Mouse (Mus musculus) CH12.LX (cell line): ENCODE results near the gene Zfp74. TPM values are rescaled to one million over a fixed set of nuclear protein-coding genes. Genes with fewer than 3 reads are reported as not detected.

Experiments used
- DNase-seq: peaks from one replicate; pipeline ENCODE4 v3.0.0-alpha.2; 2013; ENCODE audit errors: extremely low read depth
- H3K27ac ChIP-seq: 2 replicates; pipeline ENCODE4 v1.5.1; 2012; ENCODE audit warnings: low read depth, mild to moderate bottlenecking, control low read depth, moderate library complexity; ENCODE audit not compliant: insufficient read depth
- H3K27me3 ChIP-seq: replicated peaks from 2 replicates; pipeline ENCODE3; 2012; ENCODE audit warnings: inconsistent platforms
- H3K36me3 ChIP-seq, 2 experiments: replicated peaks in 1 of 2; 2 replicates each; pipeline versions ENCODE3 to v1.6.1; 2012; ENCODE audit warnings: inconsistent platforms in 1 of 2, low read length in 1 of 2, mild to moderate bottlenecking in 1 of 2, mixed read lengths in 1 of 2, moderate library complexity in 1 of 2; ENCODE audit not compliant: control insufficient read depth in 1 of 2, insufficient read depth in 1 of 2
- H3K4me1 ChIP-seq, 2 experiments: 2 replicates each; pipeline ENCODE4 v1.6.1; 2012; ENCODE audit warnings: inconsistent platforms in 1 of 2, moderate library complexity in 1 of 2; ENCODE audit not compliant: insufficient read depth in 2 of 2, control insufficient read depth in 1 of 2
- H3K4me2 ChIP-seq: 2 replicates; pipeline ENCODE4 v1.6.1; 2012; ENCODE audit warnings: low read depth, mild to moderate bottlenecking, control low read depth; ENCODE audit not compliant: poor library complexity, insufficient read depth, severe bottlenecking
- H3K4me3 ChIP-seq, 3 experiments: fragments of 150-350 bp in 1 of 3; sonication (generic) in 1 of 3; replicated peaks in 1 of 3; 2 replicates each; pipeline versions ENCODE3 to v1.5.1; 2011 to 2012; ENCODE audit warnings: low read depth in 2 of 3, low read length in 2 of 3, mild to moderate bottlenecking in 2 of 3, moderate library complexity in 2 of 3, control low read depth in 1 of 3, improper control_type of control experiment in 1 of 3, inconsistent platforms in 1 of 3, mixed read lengths in 1 of 3; ENCODE audit not compliant: poor library complexity in 1 of 3
- H3K79me2 ChIP-seq: replicated peaks from 2 replicates; pipeline ENCODE4 v1.6.1; 2012; ENCODE audit warnings: mild to moderate bottlenecking, moderate library complexity; ENCODE audit not compliant: control insufficient read depth, poor library complexity, insufficient read depth, severe bottlenecking; ENCODE audit errors: extremely low read depth
- H3K9ac ChIP-seq: 2 replicates; pipeline ENCODE4 v1.6.1; 2012; ENCODE audit warnings: low read depth, mild to moderate bottlenecking, control low read depth, moderate library complexity; ENCODE audit not compliant: insufficient read depth
- H3K9me3 ChIP-seq: replicated peaks from 2 replicates; pipeline ENCODE3; 2012; ENCODE audit warnings: low read length, inconsistent platforms, mixed read lengths
- BHLHE40 ChIP-seq: IDR thresholded peaks from 2 replicates; pipeline ENCODE4 v1.6.1; 2011; ENCODE audit warnings: mild to moderate bottlenecking, low read depth, low read length, improper control_type of control experiment
- CHD2 ChIP-seq: IDR thresholded peaks from 2 replicates; pipeline ENCODE4 v1.6.1; 2011; ENCODE audit warnings: low read length, improper control_type of control experiment
- EP300 ChIP-seq: IDR thresholded peaks from 2 replicates; pipeline ENCODE4 v1.6.1; 2011; ENCODE audit warnings: low read length, improper control_type of control experiment
- ETS1 ChIP-seq: conservative IDR thresholded peaks from 2 replicates; pipeline ENCODE4 v1.6.1; 2012; ENCODE audit warnings: low read depth, mild to moderate bottlenecking, inconsistent platforms, low read length, improper control_type of control experiment, moderate library complexity
- GABPA ChIP-seq: IDR thresholded peaks from 2 replicates; pipeline ENCODE4 v1.6.1; 2012; ENCODE audit warnings: low read depth, low read length, improper control_type of control experiment, inconsistent platforms; ENCODE audit not compliant: insufficient replicate concordance
- IRF4 ChIP-seq: IDR thresholded peaks from 2 replicates; pipeline ENCODE4 v1.6.1; 2014; ENCODE audit warnings: low read depth, mild to moderate bottlenecking, inconsistent platforms, low read length, improper control_type of control experiment
- JUND ChIP-seq: conservative IDR thresholded peaks from 2 replicates; pipeline ENCODE4 v1.6.1; 2011; ENCODE audit warnings: low read depth, low read length, improper control_type of control experiment
- MAFK ChIP-seq: IDR thresholded peaks from 2 replicates; pipeline ENCODE4 v1.6.1; 2011; ENCODE audit warnings: low read length, improper control_type of control experiment; ENCODE audit not compliant: insufficient replicate concordance
- MAZ ChIP-seq: IDR thresholded peaks from 2 replicates; pipeline ENCODE4 v1.6.1; 2012; ENCODE audit warnings: low read depth, mild to moderate bottlenecking, inconsistent platforms, low read length, improper control_type of control experiment, moderate library complexity
- MXI1 ChIP-seq: IDR thresholded peaks from 2 replicates; pipeline ENCODE4 v1.6.1; 2011; ENCODE audit warnings: mild to moderate bottlenecking, low read depth, low read length, improper control_type of control experiment
- NELFE ChIP-seq: IDR thresholded peaks from 2 replicates; pipeline ENCODE4 v1.6.1; 2011; ENCODE audit warnings: low read depth, low read length, improper control_type of control experiment
- NRF1 ChIP-seq: IDR thresholded peaks from 2 replicates; pipeline ENCODE4 v1.6.1; 2014; ENCODE audit warnings: low read depth, mild to moderate bottlenecking, inconsistent platforms, low read length, improper control_type of control experiment, moderate library complexity
- PAX5 ChIP-seq: IDR thresholded peaks from 2 replicates; pipeline ENCODE4 v1.6.1; 2012; ENCODE audit warnings: low read length, inconsistent platforms, mixed read lengths
- POLR2A ChIP-seq: IDR thresholded peaks from 2 replicates; pipeline ENCODE4 v1.6.1; 2011; ENCODE audit warnings: low read depth, mild to moderate bottlenecking, improper control_type of control experiment, low read length
- RCOR1 ChIP-seq: conservative IDR thresholded peaks from 2 replicates; pipeline ENCODE4 v1.6.1; 2012; ENCODE audit warnings: low read depth, mild to moderate bottlenecking, inconsistent platforms, low read length, improper control_type of control experiment
- SIN3A ChIP-seq: IDR thresholded peaks from 2 replicates; pipeline ENCODE4 v1.6.1; 2012; ENCODE audit warnings: low read length, improper control_type of control experiment, inconsistent platforms
- SMC3 ChIP-seq: IDR thresholded peaks from 2 replicates; pipeline ENCODE4 v1.6.1; 2011; ENCODE audit warnings: low read depth, low read length, improper control_type of control experiment
- TBP ChIP-seq: conservative IDR thresholded peaks from 2 replicates; pipeline ENCODE4 v1.6.1; 2011; ENCODE audit warnings: low read depth, low read length, improper control_type of control experiment
- TCF12 ChIP-seq: IDR thresholded peaks from 2 replicates; pipeline ENCODE4 v1.6.1; 2014; ENCODE audit warnings: low read depth, mild to moderate bottlenecking, inconsistent platforms, low read length, improper control_type of control experiment
- USF1 ChIP-seq: IDR thresholded peaks from 2 replicates; pipeline ENCODE4 v1.6.1; 2014; ENCODE audit warnings: low read depth, mild to moderate bottlenecking, inconsistent platforms, low read length, improper control_type of control experiment
- ZMIZ1 ChIP-seq: IDR thresholded peaks from 2 replicates; pipeline ENCODE4 v1.6.1; 2012; ENCODE audit warnings: low read depth, mild to moderate bottlenecking, inconsistent platforms, low read length, improper control_type of control experiment
- ZNF384 ChIP-seq: IDR thresholded peaks from 2 replicates; pipeline ENCODE4 v1.6.1; 2012; ENCODE audit warnings: low read depth, low read length, improper control_type of control experiment, inconsistent platforms
- dilution Hi-C: fragments of 300-500 bp; cut with MboI; formaldehyde crosslinking; loops from 2 replicates; pipeline ENCODE4 v1.14.3; 2020; ENCODE audit warnings: low sequenced_read_pairs; ENCODE audit not compliant: extremely low pct_unique_long_range_greater_than_20kb, extremely low pct_ligation_motif_present
- in situ Hi-C: fragments of 300-500 bp; cut with MboI; formaldehyde crosslinking; loops from 3 replicates; pipeline ENCODE4 v1.14.3; 2019; ENCODE audit warnings: low sequenced_read_pairs, low pct_ligation_motif_present, low pct_unique_long_range_greater_than_20kb, mixed read lengths
- polyA plus RNA-seq: library from polyadenylated mRNA; unstranded; fragments of >175 nt; gene quantifications from 2 replicates; pipeline ENCODE4 v1.2.1, GENCODE M21; 2012; ENCODE audit warnings: low read depth; ENCODE audit not compliant: insufficient read length
- total RNA-seq, 2 experiments: library from RNA; depleted of rRNA; stranded (reverse); fragments of 300-350 nt in 1 of 2; fragments of >200 nt in 1 of 2; gene quantifications; 2 replicates each; pipeline ENCODE4 v1.2.3; 2012 to 2014

Zfp74 gene
- total and polyA plus RNA-seq, 3 experiments, result 3.8 to 6.7 (median 4.7) TPM

DNA sequence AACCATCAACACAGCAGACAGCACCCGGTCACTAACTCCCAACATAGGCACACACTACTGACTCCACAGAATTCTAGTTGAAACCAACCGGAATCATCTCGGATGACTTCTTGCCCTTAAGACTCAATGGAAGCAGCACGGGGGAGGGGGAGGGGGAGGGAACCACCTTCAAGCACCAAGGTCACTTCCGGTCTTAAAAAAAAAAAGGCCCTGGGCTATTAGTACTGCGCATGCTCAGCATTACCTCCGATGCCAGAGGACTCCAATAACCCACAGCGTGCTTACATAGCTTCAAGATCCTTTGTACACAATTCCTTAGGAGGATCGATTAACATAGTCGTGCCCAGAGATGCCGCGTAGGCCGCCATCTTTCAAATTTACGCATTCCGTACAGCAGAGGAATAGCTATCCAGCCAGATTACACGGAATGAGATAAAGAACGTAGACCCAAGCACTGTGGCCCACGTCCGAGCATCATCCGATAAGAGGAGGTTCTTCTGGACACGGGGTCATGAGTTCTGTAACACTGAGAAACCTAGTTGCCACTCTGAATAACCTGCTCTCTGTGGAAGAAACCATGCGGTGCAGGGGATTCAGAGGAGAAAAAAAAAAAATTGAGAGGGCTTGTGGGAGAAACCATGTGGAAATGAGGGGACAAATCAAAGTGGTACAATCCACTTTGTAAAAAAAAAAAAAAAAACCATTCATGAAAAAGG lies 47.8 kb downstream of the Zfp74 start, which contains the start of gene Zfp27 (continued):
- TF ChIP-seq RCOR1 (no peak), SIN3A (peak; percentile 94), EP300 (no peak), POLR2A (peak; percentile 93), BHLHE40 (peak; percentile 52), ZNF384 (peak; percentile 96), MAFK (0 out of 2 replicates have a peak, but pooled peaks have one; percentile 5), TBP (peak; percentile 92), USF1 (no peak), NRF1 (peak; percentile 93), MXI1 (peak; percentile 58), CHD2 (peak; percentile 92), PAX5 (no peak), ZMIZ1 (peak; percentile 81), IRF4 (peak; percentile 3; the same call in 1 of the 2 replicates), ETS1 (no peak; the same call in none of the 2 replicates), GABPA (no peak), NELFE (peak; percentile 95), JUND (no peak; the same call in 1 of the 2 replicates)

DNA sequence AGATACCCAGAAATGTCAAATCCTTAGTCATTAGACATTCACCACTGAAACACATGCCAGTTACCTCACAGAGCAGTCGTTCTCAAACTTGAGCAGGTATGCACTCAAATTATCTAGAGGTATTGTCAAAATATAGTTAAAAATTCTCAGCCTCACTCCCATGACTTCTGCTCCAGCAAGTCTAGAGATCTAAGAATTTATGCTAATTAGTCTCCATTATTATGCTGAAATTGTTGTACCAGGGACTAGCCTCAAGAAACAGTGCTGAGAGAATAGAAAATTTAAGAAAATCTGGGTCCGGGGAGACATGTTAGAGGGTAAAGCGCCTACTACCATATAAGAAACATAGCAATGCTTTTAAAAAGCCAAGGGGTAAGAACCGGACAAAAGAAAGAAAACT lies 49.8 kb downstream of the Zfp74 start:
- no peak overlapping the region for H3K27ac ChIP-seq
- H3K36me3 ChIP-seq, result peaks cover 17 to 43% of the 10 kb centered on the region in 2 experiments
- no peaks in the 10 kb centered on the region for H3K27me3 ChIP-seq
- dilution Hi-C loops, result no loop called here
- peaks cover 0 to 16% of the 10 kb centered on the region in 2 experiments; a peak in 1 of 4 replicates for H3K4me1 ChIP-seq
- H3K9ac ChIP-seq, result no peak overlapping the region
- H3K9me3 ChIP-seq, result peaks cover 5% of the 10 kb centered on the region
- peaks cover 4% of the 10 kb centered on the region; the same call in 1 of the 2 replicates for H3K79me2 ChIP-seq
- TF ChIP-seq MAZ (no peak), RCOR1 (no peak), MAFK (no peak), ZNF384 (no peak), SMC3 (no peak), TCF12 (no peak), PAX5 (no peak), GABPA (no peak)
- in situ Hi-C loops, result no loop called here
- no peak overlapping the region for H3K4me3 ChIP-seq
- no peak for DNase-seq
- no peak overlapping the region for H3K4me2 ChIP-seq
